ENCODE assay signal across 29 mouse cellular contexts in the genomic region with DNA sequence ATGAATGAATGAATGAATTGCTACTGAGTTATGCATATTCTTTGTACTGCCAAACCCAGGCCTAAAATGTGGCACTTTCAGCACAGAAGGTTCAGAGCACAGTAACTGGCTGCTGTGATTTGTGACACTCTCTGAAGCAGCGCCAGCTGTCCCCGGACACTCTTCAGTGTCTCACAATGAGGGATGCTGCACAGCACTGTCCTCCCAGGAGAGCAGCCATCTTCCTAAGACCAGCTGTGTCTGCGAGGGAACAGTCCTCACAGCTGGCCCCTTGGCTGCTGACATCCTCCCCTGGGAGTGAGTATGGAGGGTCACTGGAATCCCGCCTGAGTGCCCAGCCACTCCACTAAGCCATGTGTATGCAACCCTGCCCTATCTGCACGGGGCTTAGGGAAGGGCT.
DNase-seq lines count a peak whose midpoint lies in the region; ATAC-seq and TF ChIP-seq lines count a peak whose summit lies in the region.
"Had no signal": no experiment of that assay in that cellular context is flagged by ENCODE, and none has a peak within 500 bp of the region (broad histone marks: within the 10 kb centered on the region; RNA-seq: fewer than 3 reads in every experiment).

No protein-coding gene starts in this region.

- no peak overlapping the region for H3K4me2 ChIP-seq in liver, postnatal 0 days (ENCODE audit: low read depth, low read length)
- no peak overlapping the region for H3K4me2 ChIP-seq in limb, embryonic 15.5 days
- H3K4me2 ChIP-seq: embryonic facial prominence, embryonic 13.5 days; hindbrain, embryonic 15.5 days; intestine, embryonic 15.5 days; midbrain, embryonic 15.5 days had no signal

- TF ChIP-seq EP300 in liver, postnatal 0 days (IDR thresholded peaks at IDR 0.05; ENCODE audit: low read depth) = no peak

- H3K9me3 ChIP-seq in liver, postnatal 0 days (ENCODE audit: low read length) = no peaks in the 10 kb centered on the region
- H3K9me3 ChIP-seq in embryonic facial prominence, embryonic 10.5 days = no peaks in the 10 kb centered on the region
- H3K9me3 ChIP-seq in limb, embryonic 15.5 days = no peaks in the 10 kb centered on the region
- H3K9me3 ChIP-seq: embryonic facial prominence, embryonic 13.5 days; heart, embryonic 13.5 days; hindbrain, embryonic 15.5 days; intestine, embryonic 15.5 days; midbrain, embryonic 15.5 days had no signal

- DNase-seq in heart, adult 11 months = peak; percentile 90
- no peak for DNase-seq in heart, postnatal 36 days
- DNase-seq in liver, postnatal 0 days = peak; percentile 9
- no peak for DNase-seq in liver
- DNase-seq in embryonic facial prominence, embryonic 10.5 days (ENCODE audit: low spot score) = no peak
- DNase-seq in adrenal gland, adult 18-20 months (ENCODE audit: low spot score in 2 of 2) = no peak
- DNase-seq in urinary bladder, postnatal 10 days (ENCODE audit: low spot score) = no peak
- DNase-seq: cerebellum, adult 11 months; cerebellum, adult 9-11 months; gastrocnemius, postnatal 10 days; heart, postnatal 14 days; kidney, adult 9 months; kidney, postnatal 36 days; lung, adult 18-20 months; lung, postnatal 14 days; right cerebral cortex, postnatal 25 days; spleen, adult 18-20 months; thymus, adult 18-20 months; thymus, postnatal 4 days had no signal

- intact Hi-C loops in heart, postnatal 36 days (cut with DNase I) = no loop called here

- H3K9ac ChIP-seq in liver, postnatal 0 days (replicated peaks) = no peak overlapping the region
- H3K9ac ChIP-seq in limb, embryonic 15.5 days = no peak overlapping the region
- H3K9ac ChIP-seq: embryonic facial prominence, embryonic 13.5 days; hindbrain, embryonic 15.5 days; intestine, embryonic 15.5 days; midbrain, embryonic 15.5 days had no signal

- no peak for ATAC-seq in liver, postnatal 0 days
- ATAC-seq in limb, embryonic 15.5 days (ENCODE audit: insufficient number of reproducible peaks, low FRiP score, low TSS enrichment, low read depth) = 0 out of 2 replicates have a peak, but pooled peaks have one; percentile 35
- ATAC-seq: CD4-positive, CD25-positive, alpha-beta regulatory T cell, adult 4 months; forebrain, embryonic 14.5 days; intestine, embryonic 15.5 days; midbrain, embryonic 15.5 days had no signal

- H3K27ac ChIP-seq in liver, postnatal 0 days (ENCODE audit: low read depth) = no peak overlapping the region
- H3K27ac ChIP-seq in embryonic facial prominence, embryonic 10.5 days (replicated peaks) = peak overlapping the region; percentile 40; the same call in 1 of the 2 replicates
- no peak overlapping the region for H3K27ac ChIP-seq in limb, embryonic 15.5 days
- H3K27ac ChIP-seq: embryonic facial prominence, embryonic 13.5 days; hindbrain, embryonic 15.5 days; intestine, embryonic 15.5 days; midbrain, embryonic 15.5 days had no signal

- H3K4me1 ChIP-seq in liver, postnatal 0 days (ENCODE audit: insufficient read depth) = no peaks in the 10 kb centered on the region
- H3K4me1 ChIP-seq in embryonic facial prominence, embryonic 10.5 days = peaks cover 42% of the 10 kb centered on the region
- H3K4me1 ChIP-seq in limb, embryonic 15.5 days = 0 out of 2 replicates have a peak, but pooled peaks cover 6% of the 10 kb centered on the region
- H3K4me1 ChIP-seq: intestine, embryonic 15.5 days had no signal

- no peak overlapping the region for H3K4me3 ChIP-seq in liver, postnatal 0 days (ENCODE audit: low read depth, low read length)
- no peak overlapping the region for H3K4me3 ChIP-seq in embryonic facial prominence, embryonic 10.5 days
- no peak overlapping the region for H3K4me3 ChIP-seq in limb, embryonic 15.5 days
- H3K4me3 ChIP-seq: embryonic facial prominence, embryonic 13.5 days; erythroblast, embryonic 14.5 days; heart, embryonic 13.5 days; hindbrain, embryonic 15.5 days; intestine, embryonic 15.5 days; midbrain, embryonic 15.5 days; myocyte had no signal

- no peak for TF ChIP-seq CTCF in liver, postnatal 0 days (IDR thresholded peaks at IDR 0.05; ENCODE audit: low read depth)

- no peaks in the 10 kb centered on the region for H3K36me3 ChIP-seq in liver, postnatal 0 days (replicated peaks; ENCODE audit: insufficient read depth, low read length)
- H3K36me3 ChIP-seq in embryonic facial prominence, embryonic 10.5 days (replicated peaks) = no peaks in the 10 kb centered on the region
- no peaks in the 10 kb centered on the region for H3K36me3 ChIP-seq in limb, embryonic 15.5 days
- H3K36me3 ChIP-seq: embryonic facial prominence, embryonic 13.5 days; heart, embryonic 13.5 days; hindbrain, embryonic 15.5 days; intestine, embryonic 15.5 days; midbrain, embryonic 15.5 days had no signal

- WGBS in liver, postnatal 0 days (ENCODE audit: insufficient replicate concordance) = 72% methylated on average over 5 of the region's 5 CpGs
- WGBS in embryonic facial prominence, embryonic 10.5 days = 81% methylated on average over 5 of the region's 5 CpGs
- 81% methylated on average over 5 of the region's 5 CpGs for WGBS in limb, embryonic 15.5 days

- no peaks in the 10 kb centered on the region for H3K27me3 ChIP-seq in liver, postnatal 0 days (ENCODE audit: insufficient read depth, low read length)
- H3K27me3 ChIP-seq in embryonic facial prominence, embryonic 10.5 days (replicated peaks; ENCODE audit: low read depth, poor library complexity, severe bottlenecking) = no peaks in the 10 kb centered on the region; the same call in 1 of the 2 replicates
- no peaks in the 10 kb centered on the region for H3K27me3 ChIP-seq in limb, embryonic 15.5 days
- H3K27me3 ChIP-seq: embryonic facial prominence, embryonic 13.5 days; hindbrain, embryonic 15.5 days; intestine, embryonic 15.5 days; midbrain, embryonic 15.5 days had no signal

Comparison
In these comparisons a context has a peak if more than half of its experiments do, and no peak if none do; other contexts are left out.
1. DNase-seq: peak in heart, adult 11 months (single experiment) and liver, postnatal 0 days (single experiment); none in heart, postnatal 36 days (0 of 2), liver (single experiment), embryonic facial prominence, embryonic 10.5 days (single experiment), adrenal gland, adult 18-20 months (0 of 2) and urinary bladder, postnatal 10 days (single experiment).